Mouse (Mus musculus) heart, embryonic 10.5 days (tissue): ENCODE results near the gene St6galnac6. TPM values are rescaled to one million over a fixed set of nuclear protein-coding genes. Genes with fewer than 3 reads are reported as not detected.

Experiments used
- DNase-seq: peaks from one replicate; pipeline ENCODE4 v3.0.0-alpha.2; 2017; ENCODE audit warnings: low spot score
- H3K27ac ChIP-seq: fragments of 300-500 bp; sonication (generic); 2 replicates; pipeline ENCODE4 v1.5.1; 2016; ENCODE audit warnings: mild to moderate bottlenecking
- H3K27me3 ChIP-seq: fragments of 300-500 bp; sonication (generic); 2 replicates; pipeline ENCODE4 v1.6.1; 2016; ENCODE audit warnings: mild to moderate bottlenecking; ENCODE audit not compliant: poor library complexity, insufficient read depth, severe bottlenecking
- H3K36me3 ChIP-seq: fragments of 300-500 bp; sonication (generic); 2 replicates; pipeline ENCODE4 v1.6.1; 2016; ENCODE audit warnings: mild to moderate bottlenecking, moderate library complexity
- H3K4me1 ChIP-seq: fragments of 300-500 bp; sonication (generic); 2 replicates; pipeline ENCODE4 v1.6.1; 2016; ENCODE audit warnings: mild to moderate bottlenecking
- H3K4me3 ChIP-seq: fragments of 300-500 bp; sonication (generic); 2 replicates; pipeline ENCODE4 v1.5.1; 2016; ENCODE audit warnings: mild to moderate bottlenecking, moderate library complexity
- H3K9me3 ChIP-seq: fragments of 300-500 bp; sonication (generic); 2 replicates; pipeline ENCODE4 v1.6.1; 2016; ENCODE audit warnings: mild to moderate bottlenecking, moderate library complexity
- WGBS: fragments of 180-500 bp; shearing (Covaris S2); methylation state at CpG from one replicate; pipeline ENCODE4 v1.1.7; 2016; 5-methylcytosine and 5-hydroxymethylcytosine counted together
- polyA plus RNA-seq: library from polyadenylated mRNA; unstranded; fragments of >200 nt; fragmentation: Nextera tagmentation; extraction: Ambion mirVana; gene quantifications from 2 replicates; pipeline ENCODE4 v1.2.1, GENCODE M21; 2016

St6galnac6 gene
- polyA plus RNA-seq = 25.1 and 28.4 TPM in 2 replicates

DNA sequence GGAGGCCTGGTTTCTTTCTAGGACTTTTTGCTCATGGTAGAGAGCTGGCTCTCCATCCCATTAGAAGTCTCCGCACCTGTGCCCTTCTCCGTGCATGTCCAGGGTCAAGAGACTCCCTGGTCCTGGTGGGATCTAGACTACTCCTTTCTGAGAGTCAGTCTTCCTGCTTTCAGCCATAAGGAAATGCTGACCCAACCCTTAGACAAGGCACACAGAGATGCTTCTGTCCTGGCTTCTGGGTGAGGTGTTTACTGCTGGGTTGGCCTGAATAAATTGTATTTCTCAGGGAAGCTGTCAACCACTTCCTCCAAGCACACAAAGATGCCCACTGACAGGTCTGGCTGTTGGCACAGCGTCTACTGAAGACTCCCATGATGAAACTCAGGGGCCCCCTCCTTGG, at the start of gene St6galnac6:
Gene St6galnac6 (plus strand): TSS at position 301 of the 400 bp plus-strand sequence.
- DNase-seq = no peak
- H3K36me3 ChIP-seq = peaks cover 46% of the 10 kb centered on the region
- no peak within 1 kb of the TSS for H3K27ac ChIP-seq
- H3K4me1 ChIP-seq = peaks cover 24% of the 10 kb centered on the region
- no peaks in the 10 kb centered on the region for H3K27me3 ChIP-seq
- H3K9me3 ChIP-seq = no peaks in the 10 kb centered on the region
- 91% methylated on average over 3 of the region's 3 CpGs for WGBS
- H3K4me3 ChIP-seq = no peak within 1 kb of the TSS

DNA sequence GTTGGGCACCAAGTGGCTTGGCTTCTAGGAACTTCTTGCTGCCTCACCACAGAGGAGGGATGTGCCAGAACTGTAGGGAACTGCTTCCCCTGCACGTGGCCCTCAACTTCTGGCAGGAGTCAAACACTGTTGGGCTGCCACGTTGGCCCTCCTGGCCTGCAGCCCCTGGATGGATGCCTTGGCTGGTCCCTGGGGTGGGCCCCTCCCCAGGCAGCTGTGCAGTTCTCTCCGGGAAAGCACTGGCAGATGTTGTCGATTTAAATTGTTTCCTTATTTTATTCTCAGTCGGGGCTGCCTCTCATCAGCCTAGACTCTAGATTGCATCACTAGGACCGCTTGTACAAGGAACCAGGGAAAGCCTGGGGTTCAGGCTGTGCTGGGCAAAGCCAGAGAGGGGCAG, 49.7 kb upstream of the St6galnac6 start:
- WGBS = 74% methylated on average over 6 of the region's 6 CpGs
- peak overlapping the region; percentile 18; the same call in 1 of the 2 replicates for H3K27ac ChIP-seq

DNA sequence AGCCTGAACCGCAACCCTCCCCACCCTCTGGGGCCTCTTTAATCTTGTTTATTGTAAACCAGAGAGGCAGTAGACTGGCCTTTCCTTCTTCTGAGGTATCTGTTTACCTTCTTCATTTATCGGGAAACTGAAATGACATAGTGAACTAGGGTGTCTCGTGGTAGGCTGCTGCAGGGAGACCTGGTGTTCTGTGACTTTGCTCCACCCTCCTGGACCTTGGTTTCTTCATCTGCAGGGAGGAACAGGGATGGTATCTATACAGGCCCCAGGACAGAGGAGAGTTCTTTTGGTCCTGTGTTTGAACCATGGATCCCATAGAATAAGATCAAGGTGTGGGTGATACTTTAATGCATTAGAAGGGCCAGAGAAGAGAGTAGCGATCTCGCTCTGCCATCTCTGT, 48.3 kb upstream of the St6galnac6 start:
- Histone ChIP-seq H3K27ac (no peak overlapping the region), H3K27me3 (no peaks in the 10 kb centered on the region), H3K9me3 (no peaks in the 10 kb centered on the region), H3K4me3 (no peak overlapping the region), H3K36me3 (no peaks in the 10 kb centered on the region), H3K4me1 (peaks cover 66% of the 10 kb centered on the region)
- WGBS = 83% methylated on average over 5 of the region's 5 CpGs
- DNase-seq = no peak

More for the DNA sequence above, 49.7 kb upstream of the St6galnac6 start:
- Histone ChIP-seq H3K27me3 (no peaks in the 10 kb centered on the region), H3K4me1 (peaks cover 57% of the 10 kb centered on the region), H3K9me3 (no peaks in the 10 kb centered on the region), H3K36me3 (0 out of 2 replicates have a peak, but pooled peaks cover 3% of the 10 kb centered on the region), H3K4me3 (no peak overlapping the region)
- no peak for DNase-seq

DNA sequence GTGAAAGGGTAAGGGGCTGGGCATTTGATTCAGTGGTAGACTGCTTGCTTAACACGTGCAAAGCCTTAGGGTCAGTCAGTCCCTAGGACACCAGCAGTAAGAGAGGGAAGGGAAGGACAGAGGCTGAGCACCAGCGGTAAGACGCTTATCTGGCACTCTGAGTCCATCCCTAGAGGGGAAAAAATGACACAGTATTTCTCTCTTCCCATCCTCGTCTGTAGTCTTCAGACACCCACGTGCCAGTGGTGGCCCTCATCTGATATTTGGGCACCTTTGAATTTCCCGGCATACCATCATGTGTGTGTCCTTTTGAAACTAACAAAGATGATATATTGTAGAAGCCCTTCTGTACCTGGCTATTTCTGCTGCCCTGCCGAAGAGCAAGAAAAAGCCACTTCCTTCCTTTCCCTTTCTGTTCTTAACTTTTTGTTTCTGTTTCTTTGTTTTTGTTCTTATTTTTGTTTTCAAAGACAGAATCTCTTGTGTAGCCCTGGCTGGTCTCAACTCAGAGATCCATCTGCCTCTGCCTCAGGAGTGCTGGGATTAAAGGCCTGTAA, 45.8 kb upstream of the St6galnac6 start:
- no peak overlapping the region for H3K27ac ChIP-seq
- WGBS = 57% methylated on average over 7 of the region's 7 CpGs
- H3K4me3 ChIP-seq = no peak overlapping the region
- peaks cover 7% of the 10 kb centered on the region; the same call in 1 of the 2 replicates for H3K36me3 ChIP-seq
- H3K27me3 ChIP-seq = no peaks in the 10 kb centered on the region
- no peak for DNase-seq
- peaks cover 49% of the 10 kb centered on the region for H3K4me1 ChIP-seq
- no peaks in the 10 kb centered on the region for H3K9me3 ChIP-seq

DNA sequence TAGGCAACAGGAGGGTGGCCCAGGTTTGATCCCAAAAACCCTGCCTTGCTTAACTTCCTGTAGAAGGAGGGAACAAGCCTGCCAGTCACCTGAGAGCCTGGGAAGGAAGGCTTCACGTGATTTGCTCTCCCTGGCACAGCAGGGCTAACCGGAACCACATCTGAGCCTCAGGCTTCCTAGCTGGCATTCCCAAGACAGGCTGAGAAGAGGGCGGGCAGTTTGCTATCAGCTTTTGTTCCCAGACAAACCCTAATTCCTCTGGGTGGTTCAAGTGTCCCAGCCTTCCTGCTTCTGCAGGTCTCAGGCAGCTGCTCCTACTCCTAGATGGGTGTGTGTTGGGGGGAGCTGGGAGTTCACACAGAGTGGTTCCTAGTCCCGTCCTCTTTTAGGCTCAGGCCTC, 44.0 kb upstream of the St6galnac6 start:
- peak overlapping the region; percentile 38; the same call in 1 of the 2 replicates for H3K27ac ChIP-seq
- 35% methylated on average over 4 of the region's 4 CpGs for whole genome bisulfite sequencing
- H3K36me3 ChIP-seq = peaks cover 19% of the 10 kb centered on the region
- peaks cover 42% of the 10 kb centered on the region for H3K4me1 ChIP-seq
- no peak for DNase-seq
- no peaks in the 10 kb centered on the region for H3K9me3 ChIP-seq
- no peak overlapping the region for H3K4me3 ChIP-seq
- H3K27me3 ChIP-seq = no peaks in the 10 kb centered on the region

DNA sequence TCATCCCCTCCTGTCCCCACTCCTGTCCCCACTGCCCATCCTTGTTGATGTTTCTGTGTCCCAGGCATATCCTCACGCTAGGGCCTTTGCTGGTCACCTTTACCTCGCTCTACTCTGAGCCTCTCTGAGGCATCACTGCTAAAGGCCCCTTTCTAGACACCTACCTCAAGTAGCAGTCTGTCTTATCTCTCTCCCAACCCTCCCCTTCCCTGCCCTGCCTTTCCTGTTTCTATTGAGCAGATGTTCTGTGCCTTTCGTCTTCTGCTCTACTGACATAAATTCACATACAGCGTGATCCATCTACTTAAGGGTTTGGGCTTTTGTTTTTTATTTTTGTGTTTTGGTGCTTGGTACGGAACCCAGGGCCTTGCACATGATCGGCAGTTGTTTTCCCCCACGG, 43.5 kb upstream of the St6galnac6 start:
- DNase-seq = no peak
- no peaks in the 10 kb centered on the region for H3K27me3 ChIP-seq
- H3K9me3 ChIP-seq = no peaks in the 10 kb centered on the region
- peaks cover 23% of the 10 kb centered on the region for H3K36me3 ChIP-seq
- WGBS = 68% methylated on average over 7 of the region's 7 CpGs
- peaks cover 37% of the 10 kb centered on the region for H3K4me1 ChIP-seq
- H3K4me3 ChIP-seq = no peak overlapping the region
- H3K27ac ChIP-seq = 0 out of 2 replicates have a peak overlapping the region, but pooled peaks have one; percentile 38

DNA sequence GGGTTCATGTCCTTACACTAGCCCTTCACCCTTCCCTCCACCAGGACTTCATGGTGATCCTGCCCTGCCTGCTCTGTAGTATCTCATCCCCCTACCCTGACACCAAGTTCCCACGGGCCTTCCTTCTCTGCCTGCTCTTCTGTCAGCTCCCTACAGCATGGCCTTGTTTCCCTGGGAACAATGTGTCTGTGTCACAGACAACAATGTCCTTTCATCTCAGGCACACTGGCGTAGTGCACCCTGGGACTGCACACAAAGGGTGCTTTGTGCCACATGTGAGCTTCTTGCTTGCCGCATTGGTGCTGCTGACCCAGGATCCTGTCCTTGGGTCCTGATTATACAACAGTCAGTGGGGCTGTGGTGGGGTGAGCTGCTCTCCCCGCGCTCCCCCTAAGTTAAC, 39.9 kb upstream of the St6galnac6 start:
- 59% methylated on average over 5 of the region's 5 CpGs for WGBS
- H3K4me1 ChIP-seq = peaks cover 22% of the 10 kb centered on the region
- H3K27ac ChIP-seq = peak overlapping the region; percentile 67; the same call in 1 of the 2 replicates

DNA sequence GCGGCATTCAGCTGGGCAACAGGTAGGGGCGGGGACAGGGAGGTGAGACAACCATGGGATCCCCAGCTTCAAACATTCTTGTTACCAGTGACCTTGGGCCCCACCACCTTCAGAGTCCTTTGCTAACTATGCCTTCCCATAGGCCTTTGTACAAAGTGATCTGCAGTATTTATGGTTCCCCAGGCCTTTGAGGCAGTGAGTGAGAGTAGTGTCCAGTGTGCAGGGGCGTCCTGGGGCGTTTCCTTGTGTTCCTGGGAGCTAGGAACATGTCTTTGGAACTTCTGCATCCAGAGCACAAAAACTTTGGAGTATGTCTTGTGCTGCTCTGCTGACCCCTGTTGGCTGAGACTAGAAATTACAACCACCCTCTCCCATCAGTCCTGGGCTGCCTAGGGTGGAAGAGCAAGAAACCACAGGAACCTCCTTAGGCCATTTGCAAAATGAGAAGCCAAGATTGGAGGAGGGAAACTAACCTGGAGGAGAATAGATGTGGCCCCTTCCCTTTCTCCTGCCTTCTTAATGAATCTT, 32.9 kb upstream of the St6galnac6 start:
- peaks cover 62% of the 10 kb centered on the region for H3K36me3 ChIP-seq
- H3K27ac ChIP-seq = 0 out of 2 replicates have a peak overlapping the region, but pooled peaks have one; percentile 19

More for the DNA sequence above, 39.9 kb upstream of the St6galnac6 start:
- H3K4me3 ChIP-seq = no peak overlapping the region
- peaks cover 48% of the 10 kb centered on the region for H3K36me3 ChIP-seq
- H3K27me3 ChIP-seq = no peaks in the 10 kb centered on the region
- no peak for DNase-seq
- H3K9me3 ChIP-seq = no peaks in the 10 kb centered on the region

DNA sequence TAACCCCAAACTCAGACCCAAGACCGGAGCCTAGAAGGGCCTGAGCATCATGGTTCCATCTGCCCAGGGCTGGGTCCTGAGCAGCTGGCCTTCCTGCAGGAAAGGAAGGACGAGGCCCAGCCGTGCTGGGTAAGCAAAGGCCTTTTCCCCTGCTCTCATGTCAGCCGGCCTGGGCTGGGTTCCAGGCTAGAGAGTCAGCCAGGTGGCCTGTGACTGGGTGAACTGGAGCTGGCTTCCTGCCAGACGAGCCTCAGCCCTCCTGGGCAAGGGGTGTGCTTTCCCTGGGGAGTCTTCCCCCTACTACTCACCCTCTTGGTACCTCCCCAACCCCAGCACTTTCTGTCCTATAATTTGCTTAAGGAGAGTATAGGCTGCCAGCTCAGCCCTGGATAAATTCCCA, 31.4 kb upstream of the St6galnac6 start:
- no peak for DNase-seq
- 63% methylated on average over 5 of the region's 5 CpGs for WGBS
- H3K27ac ChIP-seq = no peak overlapping the region
- H3K27me3 ChIP-seq = no peaks in the 10 kb centered on the region
- H3K4me1 ChIP-seq = peaks cover 22% of the 10 kb centered on the region
- H3K9me3 ChIP-seq = no peaks in the 10 kb centered on the region
- no peak overlapping the region for H3K4me3 ChIP-seq
- H3K36me3 ChIP-seq = peaks cover 63% of the 10 kb centered on the region

More for the DNA sequence above, 32.9 kb upstream of the St6galnac6 start:
- no peaks in the 10 kb centered on the region for H3K27me3 ChIP-seq
- no peak overlapping the region for H3K4me3 ChIP-seq
- no peak for DNase-seq
- peaks cover 14% of the 10 kb centered on the region for H3K4me1 ChIP-seq
- H3K9me3 ChIP-seq = no peaks in the 10 kb centered on the region
- 31% methylated on average over 4 of the region's 4 CpGs for WGBS

DNA sequence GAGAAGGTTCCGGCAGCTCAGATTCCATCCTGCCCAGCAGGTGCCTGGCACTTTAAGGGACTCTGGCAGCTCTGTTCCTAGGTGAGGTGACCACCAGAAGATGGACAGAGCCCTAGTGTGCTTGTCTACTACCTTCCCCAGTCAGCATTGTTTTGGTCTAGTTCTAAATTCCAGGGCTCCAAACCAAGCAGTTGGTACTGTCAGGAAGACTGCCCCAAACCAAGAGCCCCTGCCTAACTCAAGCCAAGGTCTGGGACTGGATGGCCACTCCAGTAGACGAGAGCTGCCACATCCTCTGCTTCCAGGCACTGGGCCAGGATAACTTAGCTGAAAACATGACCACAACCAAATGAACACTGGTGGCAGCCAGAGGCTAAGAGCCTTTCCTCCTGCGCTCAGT, 30.6 kb upstream of the St6galnac6 start:
- DNase-seq = no peak
- Histone ChIP-seq H3K4me1 (peaks cover 22% of the 10 kb centered on the region), H3K4me3 (no peak overlapping the region), H3K27me3 (no peaks in the 10 kb centered on the region), H3K9me3 (no peaks in the 10 kb centered on the region), H3K27ac (no peak overlapping the region), H3K36me3 (peaks cover 60% of the 10 kb centered on the region)
- 86% methylated on average over 3 of the region's 3 CpGs for WGBS

DNA sequence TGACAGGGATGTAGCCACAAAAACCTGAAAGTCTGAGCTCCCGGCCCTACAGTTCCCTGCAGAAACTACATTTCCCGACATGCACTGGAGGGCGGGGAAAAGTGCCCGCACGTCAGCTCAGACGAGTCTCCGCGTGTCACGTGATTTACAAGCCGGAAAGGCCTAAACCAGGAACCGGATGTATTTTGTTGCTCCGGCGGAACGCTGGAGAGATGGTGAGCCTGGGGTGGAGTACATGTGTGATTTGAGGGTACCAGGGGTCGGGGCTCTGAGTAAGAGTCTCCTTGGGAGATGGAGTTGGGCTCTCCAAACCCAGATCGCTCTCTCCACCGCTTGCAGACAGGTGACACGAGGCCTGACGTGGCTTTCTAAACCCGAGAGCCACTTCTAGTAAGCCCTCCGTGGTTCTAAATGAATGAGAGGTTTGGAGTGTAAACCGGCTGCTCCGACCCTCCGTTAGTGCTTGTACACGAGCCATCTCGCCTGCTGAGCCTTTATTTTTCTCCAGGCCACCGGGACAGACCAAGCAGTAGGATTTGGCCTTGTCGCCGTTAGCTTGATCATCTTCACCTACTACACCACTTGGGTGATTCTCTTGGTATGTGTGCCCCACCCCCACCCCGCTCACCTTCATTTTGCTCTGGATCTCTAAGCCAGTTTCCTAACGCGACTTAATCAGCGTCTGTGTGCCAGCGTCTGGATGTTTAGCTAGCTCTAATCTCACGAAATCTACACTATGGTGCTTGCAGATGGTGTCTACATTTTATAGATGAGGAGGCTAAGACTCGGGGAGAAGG, 28.6 kb upstream of the St6galnac6 start, which contains the start of gene Dpm2:
Gene Dpm2 (plus strand): TSS at position 161 of the 797 bp plus-strand sequence.
- DNase-seq = peak; percentile 96
- 0 out of 2 replicates have a peak, but pooled peaks cover 3% of the 10 kb centered on the region for H3K27me3 ChIP-seq
- H3K4me1 ChIP-seq = peaks cover 31% of the 10 kb centered on the region
- peak within 1 kb of the TSS; percentile 77 for H3K4me3 ChIP-seq
- H3K36me3 ChIP-seq = peaks cover 41% of the 10 kb centered on the region
- H3K9me3 ChIP-seq = no peaks in the 10 kb centered on the region
- WGBS = 2% methylated on average over 36 of the region's 36 CpGs
- H3K27ac ChIP-seq = peak within 1 kb of the TSS; percentile 83

DNA sequence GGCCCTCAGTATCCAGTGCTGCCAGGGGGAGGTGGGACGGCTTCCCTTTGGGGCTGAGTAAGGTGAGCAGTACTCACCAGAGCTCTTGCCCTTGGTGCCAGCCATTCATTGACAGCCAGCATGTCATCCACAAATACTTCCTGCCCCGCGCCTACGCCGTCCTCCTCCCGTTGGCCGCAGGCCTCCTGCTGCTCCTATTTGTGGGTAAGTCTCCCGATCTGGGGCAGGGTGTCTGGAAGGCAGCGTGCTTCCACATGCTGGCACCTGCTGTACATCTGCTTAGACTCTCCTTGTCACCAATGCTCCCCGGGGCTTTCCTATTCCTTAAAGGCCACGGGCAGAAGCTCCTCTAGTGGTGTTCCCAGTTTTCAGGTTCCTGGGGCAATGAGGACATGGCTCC, 27.3 kb upstream of the St6galnac6 start:
- H3K36me3 ChIP-seq = peaks cover 29% of the 10 kb centered on the region
- WGBS = 90% methylated on average over 11 of the region's 11 CpGs
- peaks cover 26% of the 10 kb centered on the region for H3K4me1 ChIP-seq
- no peak overlapping the region for H3K4me3 ChIP-seq
- DNase-seq = no peak
- no peak overlapping the region for H3K27ac ChIP-seq
- peaks cover 16% of the 10 kb centered on the region for H3K27me3 ChIP-seq
- H3K9me3 ChIP-seq = no peaks in the 10 kb centered on the region

DNA sequence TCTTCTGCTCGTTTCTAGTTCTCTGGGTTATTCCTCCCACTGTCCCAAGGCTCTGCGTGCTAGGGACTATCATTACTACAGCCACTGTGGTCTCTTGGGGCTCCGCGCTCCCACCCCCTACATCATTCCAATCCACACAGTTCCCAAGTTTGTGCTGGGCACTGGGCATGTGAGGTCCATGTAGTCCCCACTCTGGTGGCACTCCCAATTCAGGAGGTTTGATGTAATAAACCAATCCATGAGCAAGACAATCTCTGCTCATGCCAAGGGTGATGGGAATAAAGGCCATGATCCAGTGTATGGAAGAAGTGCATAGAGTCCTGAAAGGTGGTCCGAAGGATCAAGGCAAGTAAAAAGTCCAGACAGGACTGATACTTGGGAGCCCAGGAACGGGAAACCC, 25.0 kb upstream of the St6galnac6 start, which contains the start of gene Pip5kl1:
Gene Pip5kl1 (plus strand): TSS at position 301 of the 400 bp plus-strand sequence.
- Histone ChIP-seq H3K4me1 (peaks cover 26% of the 10 kb centered on the region), H3K27me3 (peaks cover 39% of the 10 kb centered on the region), H3K36me3 (peaks cover 15% of the 10 kb centered on the region), H3K9me3 (no peaks in the 10 kb centered on the region), H3K27ac (0 out of 2 replicates have a peak within 1 kb of the TSS, but pooled peaks have one; percentile 1), H3K4me3 (peak within 1 kb of the TSS; percentile 63)
- WGBS = 73% methylated on average over 6 of the region's 6 CpGs
- DNase-seq = no peak
